Mouse (Mus musculus): Measurements from ENCODE around the gene Gpr65.

- TF ChIP-seq CTCF (IDR thresholded peaks at IDR 0.05; ENCODE audit: borderline replicate concordance, extremely low read depth, insufficient read depth, insufficient read length): no peak
- TF ChIP-seq POLR2A (IDR thresholded peaks at IDR 0.05; ENCODE audit: borderline replicate concordance, extremely low read depth, insufficient read depth, insufficient read length, poor library complexity, severe bottlenecking): no peak
Measured at GRCm38 (mm10) chr12:98317718-98318340, 49.4 kb downstream of the Gpr65 start.

Data from brain, embryonic 14.5 days (tissue).